Mouse (Mus musculus): Measurements from ENCODE around the gene Pou2f3. TPM values are rescaled to one million over a fixed set of nuclear protein-coding genes. Genes with fewer than 3 reads are reported as not detected.
"Not testable (repeated sequence)": the region's sequence is repeated elsewhere in the genome, so short reads cannot be mapped to it uniquely, and the experiment has no call there.

Pou2f3 gene
- polyA plus RNA-seq, 1 experiment from 2014 or later: 12.7 TPM

GRCm38 (mm10) chr9:43130684-43131083 is 79.5 kb downstream of the Pou2f3 start:
- H3K4me2 ChIP-seq (replicated peaks): no peak overlapping the region
- no peak overlapping the region for H3K27ac ChIP-seq (replicated peaks)
- no peaks in the 10 kb centered on the region for H3K9me3 ChIP-seq (replicated peaks)
- no peak for ATAC-seq (ENCODE audit: insufficient number of reproducible peaks, low FRiP score, low TSS enrichment, low read depth)
- H3K27me3 ChIP-seq: no peaks in the 10 kb centered on the region
- H3K9ac ChIP-seq: no peak overlapping the region
- no peaks in the 10 kb centered on the region for H3K36me3 ChIP-seq
- peaks cover 12% of the 10 kb centered on the region for H3K4me1 ChIP-seq
- no peak overlapping the region for H3K4me3 ChIP-seq (replicated peaks)
- 90% methylated on average over 2 of the region's 2 CpGs for WGBS

DNA sequence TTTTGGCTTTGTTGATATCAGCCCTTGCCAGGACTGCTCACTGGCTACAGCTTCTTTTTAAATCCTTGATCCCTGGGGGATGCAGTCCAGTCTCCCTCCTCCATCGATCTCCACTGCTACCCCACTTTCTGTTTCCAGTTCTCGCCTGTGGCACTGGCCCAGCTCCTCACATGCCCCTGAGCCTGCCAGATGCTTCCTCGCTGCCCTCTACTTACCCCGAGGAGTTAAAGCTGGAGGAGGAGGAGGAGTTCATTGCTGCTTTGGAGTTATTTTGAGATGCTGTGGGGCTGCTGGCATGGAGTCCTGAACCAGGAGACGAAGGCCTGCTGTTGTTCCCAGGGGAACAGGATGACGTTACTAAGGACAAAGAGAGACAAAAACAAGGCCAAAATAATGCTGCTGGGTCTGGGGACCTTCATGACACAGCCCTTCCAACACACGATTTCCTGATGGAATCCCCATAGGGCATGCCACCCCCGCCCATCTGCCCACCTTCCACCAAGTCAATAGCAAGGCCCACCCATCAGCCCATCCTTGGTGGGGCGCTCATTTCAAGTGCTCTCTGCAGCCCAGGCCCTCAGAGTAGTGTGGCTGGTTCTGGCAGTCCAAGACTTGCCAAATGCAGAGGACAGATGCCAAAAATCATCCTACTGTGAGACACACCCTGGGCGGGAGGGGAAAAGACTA is 82.9 kb downstream of the Pou2f3 start:
- H3K27ac ChIP-seq (replicated peaks): no peak overlapping the region
- no peak overlapping the region for H3K9ac ChIP-seq
- no peak overlapping the region for H3K4me2 ChIP-seq (replicated peaks)
- WGBS: 53% methylated on average over 10 of the region's 10 CpGs
- H3K4me3 ChIP-seq (replicated peaks): no peak overlapping the region
- no peaks in the 10 kb centered on the region for H3K9me3 ChIP-seq (replicated peaks)
- H3K4me1 ChIP-seq: peaks cover 12% of the 10 kb centered on the region
- ATAC-seq (ENCODE audit: insufficient number of reproducible peaks, low FRiP score, low TSS enrichment, low read depth): no peak
- H3K27me3 ChIP-seq: no peaks in the 10 kb centered on the region
- H3K36me3 ChIP-seq: no peaks in the 10 kb centered on the region

DNA sequence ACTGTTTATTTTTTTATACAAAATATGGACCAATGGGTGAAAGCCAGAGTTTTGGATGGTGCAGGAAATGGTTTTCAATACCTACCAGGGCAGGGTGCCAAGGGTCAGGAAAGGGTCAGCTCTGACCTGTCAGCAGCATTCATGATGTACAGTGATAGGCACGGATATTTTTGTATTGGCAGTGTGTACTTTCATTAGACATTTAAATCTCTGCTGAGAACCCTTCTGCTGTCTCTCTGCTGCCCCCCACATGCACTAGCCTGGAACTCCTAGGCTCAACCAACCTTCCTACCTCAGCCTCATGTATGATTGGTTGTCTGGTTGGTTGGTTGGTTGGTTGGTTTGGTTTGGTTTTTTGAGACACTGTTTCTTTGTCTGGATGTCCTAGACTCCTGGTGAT is 87.8 kb downstream of the Pou2f3 start:
- WGBS: 59% methylated on average over 1 of the region's 1 CpGs
- H3K4me3 ChIP-seq (replicated peaks): no peak overlapping the region

GRCm38 (mm10) chr9:43121948-43122347 is 88.2 kb downstream of the Pou2f3 start:
- not testable (repeated sequence) for ATAC-seq (ENCODE audit: insufficient number of reproducible peaks, low FRiP score, low TSS enrichment, low read depth); H3K27me3 ChIP-seq; H3K27ac ChIP-seq (replicated peaks); H3K9ac ChIP-seq; H3K4me1 ChIP-seq; H3K4me3 ChIP-seq (replicated peaks); H3K9me3 ChIP-seq (replicated peaks); H3K4me2 ChIP-seq (replicated peaks); H3K36me3 ChIP-seq
- 85% methylated on average over 2 of the region's 2 CpGs for WGBS

More for the DNA sequence above, 87.8 kb downstream of the Pou2f3 start:
- H3K4me1 ChIP-seq: peaks cover 4% of the 10 kb centered on the region; the same call in 1 of the 2 replicates
- no peak overlapping the region for H3K4me2 ChIP-seq (replicated peaks)
- no peaks in the 10 kb centered on the region for H3K36me3 ChIP-seq
- no peak overlapping the region for H3K27ac ChIP-seq (replicated peaks)
- H3K9me3 ChIP-seq (replicated peaks): no peaks in the 10 kb centered on the region
- no peak for ATAC-seq (ENCODE audit: insufficient number of reproducible peaks, low FRiP score, low TSS enrichment, low read depth)
- no peaks in the 10 kb centered on the region for H3K27me3 ChIP-seq
- H3K9ac ChIP-seq: no peak overlapping the region

- H3K9ac ChIP-seq: no peak overlapping the region
- no peaks in the 10 kb centered on the region for H3K27me3 ChIP-seq
- H3K4me3 ChIP-seq (replicated peaks): no peak overlapping the region
- ATAC-seq (ENCODE audit: insufficient number of reproducible peaks, low FRiP score, low TSS enrichment, low read depth): no peak
- H3K4me1 ChIP-seq: peaks cover 14% of the 10 kb centered on the region
- H3K27ac ChIP-seq (replicated peaks): no peak overlapping the region
- no peaks in the 10 kb centered on the region for H3K9me3 ChIP-seq (replicated peaks)
- 73% methylated on average over 6 of the region's 6 CpGs for WGBS
- H3K4me2 ChIP-seq (replicated peaks): no peak overlapping the region
- peaks cover under 1% of the 10 kb centered on the region; the same call in 1 of the 2 replicates for H3K36me3 ChIP-seq
These were observed 93.2 kb downstream of the Pou2f3 start for GRCm38 (mm10) chr9:43116997-43117336.

GRCm38 (mm10) chr9:43116134-43116996 is 93.8 kb downstream of the Pou2f3 start, which contains the start of gene Tmem136:
TSS of gene Tmem136 (minus strand) at chr9:43116570.
- Histone ChIP-seq H3K4me2 (replicated peaks) (peak within 1 kb of the TSS; percentile 90), H3K27ac (replicated peaks) (no peak within 1 kb of the TSS), H3K36me3 (peaks cover 7% of the 10 kb centered on the region; the same call in 1 of the 2 replicates), H3K4me1 (peaks cover 14% of the 10 kb centered on the region), H3K9ac (peak within 1 kb of the TSS; percentile 63), H3K4me3 (replicated peaks) (peak within 1 kb of the TSS; percentile 77), H3K9me3 (replicated peaks) (no peaks in the 10 kb centered on the region), H3K27me3 (no peaks in the 10 kb centered on the region)
- 4% methylated on average over 55 of the region's 55 CpGs for WGBS
- ATAC-seq (ENCODE audit: insufficient number of reproducible peaks, low FRiP score, low TSS enrichment, low read depth): peak; percentile 83

DNA sequence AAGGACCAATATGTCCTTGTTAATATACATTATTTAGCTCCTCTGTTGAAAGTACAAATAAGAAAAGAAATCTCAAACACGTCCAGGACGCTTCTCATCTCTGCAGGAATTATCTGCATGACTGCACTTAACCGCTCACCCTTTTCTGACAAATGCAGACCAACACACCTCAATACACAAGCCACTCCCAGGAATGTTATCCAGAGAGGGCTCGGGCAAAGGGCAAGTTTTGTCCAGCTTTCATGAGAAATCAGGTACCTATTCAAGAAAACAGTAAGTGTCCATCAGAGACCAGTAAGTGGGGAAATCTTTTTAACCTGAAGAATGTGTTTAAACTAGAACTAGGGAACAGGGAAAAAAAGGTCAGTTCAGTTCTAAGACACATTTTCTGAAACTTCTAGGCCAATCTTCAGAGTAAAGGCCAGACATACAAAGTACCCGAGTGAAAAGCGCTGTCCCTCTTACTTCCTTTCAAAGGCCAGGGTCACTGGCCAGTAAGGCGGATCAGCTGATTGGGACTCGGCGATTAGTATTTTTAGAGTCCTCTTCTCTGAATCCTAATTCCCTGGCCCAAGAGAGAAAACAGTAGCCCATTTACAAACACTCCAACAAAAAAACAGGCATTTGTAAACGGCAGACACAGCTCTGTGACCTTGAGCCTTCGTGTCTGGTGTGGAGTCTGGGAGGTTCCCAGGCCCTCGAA is 94.6 kb downstream of the Pou2f3 start:
- H3K36me3 ChIP-seq: peaks cover 15% of the 10 kb centered on the region; the same call in 1 of the 2 replicates
- no peaks in the 10 kb centered on the region for H3K9me3 ChIP-seq (replicated peaks)
- no peak for ATAC-seq (ENCODE audit: insufficient number of reproducible peaks, low FRiP score, low TSS enrichment, low read depth)
- peak overlapping the region; percentile 90 for H3K4me2 ChIP-seq (replicated peaks)
- WGBS: 31% methylated on average over 12 of the region's 12 CpGs
- H3K4me1 ChIP-seq: peaks cover 14% of the 10 kb centered on the region
- no peaks in the 10 kb centered on the region for H3K27me3 ChIP-seq
- H3K9ac ChIP-seq: peak overlapping the region; percentile 63
- H3K27ac ChIP-seq (replicated peaks): no peak overlapping the region
- peak overlapping the region; percentile 77 for H3K4me3 ChIP-seq (replicated peaks)

- 71% methylated on average over 4 of the region's 4 CpGs for WGBS
- H3K9ac ChIP-seq: no peak overlapping the region
- peaks cover 14% of the 10 kb centered on the region for H3K4me1 ChIP-seq
- no peaks in the 10 kb centered on the region for H3K9me3 ChIP-seq (replicated peaks)
- H3K4me3 ChIP-seq (replicated peaks): no peak overlapping the region
- no peaks in the 10 kb centered on the region for H3K27me3 ChIP-seq
- no peak overlapping the region for H3K4me2 ChIP-seq (replicated peaks)
- ATAC-seq (ENCODE audit: insufficient number of reproducible peaks, low FRiP score, low TSS enrichment, low read depth): no peak
- peaks cover 16% of the 10 kb centered on the region; the same call in 1 of the 2 replicates for H3K36me3 ChIP-seq
- H3K27ac ChIP-seq (replicated peaks): no peak overlapping the region
These were observed 95.3 kb downstream of the Pou2f3 start for GRCm38 (mm10) chr9:43114833-43115232.

GRCm38 (mm10) chr9:43110286-43110980 is 99.7 kb downstream of the Pou2f3 start:
- Histone ChIP-seq H3K27ac (replicated peaks) (no peak overlapping the region), H3K9me3 (replicated peaks) (no peaks in the 10 kb centered on the region), H3K36me3 (peaks cover 16% of the 10 kb centered on the region; the same call in 1 of the 2 replicates), H3K4me2 (replicated peaks) (no peak overlapping the region), H3K27me3 (no peaks in the 10 kb centered on the region), H3K4me3 (replicated peaks) (no peak overlapping the region), H3K4me1 (peaks cover 19% of the 10 kb centered on the region), H3K9ac (no peak overlapping the region)
- ATAC-seq (ENCODE audit: insufficient number of reproducible peaks, low FRiP score, low TSS enrichment, low read depth): no peak
- 79% methylated on average over 8 of the region's 8 CpGs for WGBS

DNA sequence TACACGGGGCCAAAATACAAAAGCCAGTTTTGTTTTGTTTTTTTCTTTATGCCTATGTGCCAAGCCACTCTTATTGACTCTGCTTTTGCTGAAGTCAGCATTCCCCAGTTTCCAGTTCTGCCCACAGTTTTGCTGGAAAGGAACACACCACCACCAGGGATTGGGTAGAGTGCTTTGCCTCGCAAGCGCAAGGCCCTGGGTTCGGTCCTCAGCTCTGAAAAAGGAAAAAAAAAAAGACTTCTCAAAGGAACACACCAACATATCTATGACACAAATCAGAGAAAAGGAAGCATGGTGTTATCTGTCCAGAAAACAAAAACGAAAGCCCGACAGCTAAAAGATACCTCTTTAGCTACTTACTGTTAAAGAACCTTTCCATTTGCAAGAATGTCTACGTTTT is 101.0 kb downstream of the Pou2f3 start:
- H3K4me2 ChIP-seq (replicated peaks): no peak overlapping the region
- WGBS: 81% methylated on average over 7 of the region's 7 CpGs
- no peak overlapping the region for H3K4me3 ChIP-seq (replicated peaks)
- no peaks in the 10 kb centered on the region for H3K9me3 ChIP-seq (replicated peaks)
- no peak for ATAC-seq (ENCODE audit: insufficient number of reproducible peaks, low FRiP score, low TSS enrichment, low read depth)
- no peaks in the 10 kb centered on the region for H3K27me3 ChIP-seq
- no peak overlapping the region for H3K9ac ChIP-seq
- peaks cover 16% of the 10 kb centered on the region; the same call in 1 of the 2 replicates for H3K36me3 ChIP-seq
- H3K27ac ChIP-seq (replicated peaks): no peak overlapping the region
- H3K4me1 ChIP-seq: peaks cover 18% of the 10 kb centered on the region; the same call in 1 of the 2 replicates
